Comparison of ENCODE assay signal across 8 mouse cellular contexts in genomic region chr10:77339871-77340341, GRCm38 (mm10).
DNase-seq lines count a peak whose midpoint lies in the region; ATAC-seq and TF ChIP-seq lines count a peak whose summit lies in the region.

No protein-coding gene starts in this region.

- H3K4me2 ChIP-seq in heart, embryonic 12.5 days = peak overlapping the region; percentile 64

- no peaks in the 10 kb centered on the region for H3K36me3 ChIP-seq in heart, embryonic 12.5 days
- no peaks in the 10 kb centered on the region for H3K36me3 ChIP-seq in limb, embryonic 10.5 days

- ATAC-seq in heart, embryonic 12.5 days (ENCODE audit: insufficient number of reproducible peaks, low FRiP score) = no peak
- ATAC-seq in erythroid progenitor cell, adult 5-6 weeks (replicated peaks; ENCODE audit: low FRiP score, poor library complexity, severe bottlenecking) = no peak

- no peak for TF ChIP-seq POLR2A in lung, adult 2 months (IDR thresholded peaks at IDR 0.05; ENCODE audit: borderline replicate concordance, extremely low read depth, low read depth, low read length)

- peak overlapping the region; percentile 37 for H3K4me3 ChIP-seq in heart, embryonic 12.5 days
- H3K4me3 ChIP-seq in limb, embryonic 10.5 days = peak overlapping the region; percentile 33
- H3K4me3 ChIP-seq in lung, adult 2 months (replicated peaks; ENCODE audit: extremely low read depth, low read depth, low read length) = no peak overlapping the region

- H3K9ac ChIP-seq in heart, embryonic 12.5 days = peak overlapping the region; percentile 50; the same call in 1 of the 2 replicates

- DNase-seq in kidney, adult 9 months = peak; percentile 11
- DNase-seq in kidney, adult 18-20 months = no peak
- DNase-seq in embryo, embryonic 10.5 days (ENCODE audit: low spot score) = peak; percentile 66
- no peak for DNase-seq in limb, embryonic 10.5 days (ENCODE audit: low spot score)
- peak; percentile 73 for DNase-seq in retina, embryonic 14.5 days (ENCODE audit: low spot score)
- no peak for DNase-seq in lung, adult 2 months

- H3K27me3 ChIP-seq in heart, embryonic 12.5 days (replicated peaks) = no peaks in the 10 kb centered on the region
- H3K27me3 ChIP-seq in limb, embryonic 10.5 days (ENCODE audit: low read depth, poor library complexity, severe bottlenecking) = no peaks in the 10 kb centered on the region

- H3K4me1 ChIP-seq in heart, embryonic 12.5 days (replicated peaks) = peaks cover 48% of the 10 kb centered on the region
- H3K4me1 ChIP-seq in limb, embryonic 10.5 days = peaks cover 15% of the 10 kb centered on the region
- no peaks in the 10 kb centered on the region for H3K4me1 ChIP-seq in lung, adult 2 months (ENCODE audit: control insufficient read depth, insufficient read depth, low read length)

- TF ChIP-seq CTCF in lung, adult 2 months (IDR thresholded peaks at IDR 0.05; ENCODE audit: insufficient read depth, low read length) = no peak

- H3K27ac ChIP-seq in heart, embryonic 12.5 days (ENCODE audit: poor library complexity, severe bottlenecking) = 0 out of 2 replicates have a peak overlapping the region, but pooled peaks have one; percentile 1
- no peak overlapping the region for H3K27ac ChIP-seq in limb, embryonic 10.5 days

- 32% methylated on average over 18 of the region's 18 CpGs for WGBS in heart, embryonic 12.5 days
- WGBS in limb, embryonic 10.5 days = 26% methylated on average over 18 of the region's 18 CpGs
- WGBS in lung, adult 2 months = 35% methylated on average over 18 of the region's 18 CpGs

- no peaks in the 10 kb centered on the region for H3K9me3 ChIP-seq in heart, embryonic 12.5 days (replicated peaks)
- no peaks in the 10 kb centered on the region for H3K9me3 ChIP-seq in limb, embryonic 10.5 days (replicated peaks)

Comparison
In these comparisons a context has a peak if more than half of its experiments do, and no peak if none do; other contexts are left out.
1. DNase-seq: peak in kidney, adult 9 months (single experiment), embryo, embryonic 10.5 days (single experiment) and retina, embryonic 14.5 days (single experiment); none in kidney, adult 18-20 months (single experiment), limb, embryonic 10.5 days (single experiment) and lung, adult 2 months (single experiment).